Mouse (Mus musculus) urinary bladder, postnatal 36 days (tissue): ENCODE results near the gene Cd47.
A peak's percentile ranks its signal among the peaks of the same experiment; 100 is the strongest.

Experiments used
- DNase-seq, 2 experiments: peaks; one replicate each; pipeline ENCODE4 v3.0.0; 2022; ENCODE audit warnings: low spot score in 2 of 2, mixed read lengths in 1 of 2

Gene Cd47

DNA sequence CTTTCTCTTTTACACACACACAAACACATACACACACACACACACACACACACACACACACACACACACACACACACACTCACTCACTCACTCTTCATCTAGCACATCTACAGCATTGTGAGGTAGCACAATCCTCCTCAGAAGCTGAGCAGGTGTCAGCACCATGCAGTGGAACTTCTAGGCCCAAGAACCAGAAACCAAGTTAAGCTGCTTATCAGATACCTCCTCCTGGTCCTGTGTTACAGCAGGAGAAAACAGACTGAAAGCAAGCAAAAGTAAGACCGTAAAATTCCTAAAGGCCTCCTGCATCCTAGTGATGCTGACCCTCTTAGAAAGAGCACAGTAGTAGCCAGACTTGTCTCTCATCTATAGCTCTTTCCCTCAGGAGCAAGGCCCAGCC lies 67.9 kb downstream of the Cd47 start:
- DNase-seq: no peak

- DNase-seq: no peak
Measured at GRCm38 (mm10) chr16:49873918-49874317, 73.6 kb downstream of the Cd47 start.

- no peak for DNase-seq
Measured at GRCm38 (mm10) chr16:49874546-49874945, 74.2 kb downstream of the Cd47 start.

DNA sequence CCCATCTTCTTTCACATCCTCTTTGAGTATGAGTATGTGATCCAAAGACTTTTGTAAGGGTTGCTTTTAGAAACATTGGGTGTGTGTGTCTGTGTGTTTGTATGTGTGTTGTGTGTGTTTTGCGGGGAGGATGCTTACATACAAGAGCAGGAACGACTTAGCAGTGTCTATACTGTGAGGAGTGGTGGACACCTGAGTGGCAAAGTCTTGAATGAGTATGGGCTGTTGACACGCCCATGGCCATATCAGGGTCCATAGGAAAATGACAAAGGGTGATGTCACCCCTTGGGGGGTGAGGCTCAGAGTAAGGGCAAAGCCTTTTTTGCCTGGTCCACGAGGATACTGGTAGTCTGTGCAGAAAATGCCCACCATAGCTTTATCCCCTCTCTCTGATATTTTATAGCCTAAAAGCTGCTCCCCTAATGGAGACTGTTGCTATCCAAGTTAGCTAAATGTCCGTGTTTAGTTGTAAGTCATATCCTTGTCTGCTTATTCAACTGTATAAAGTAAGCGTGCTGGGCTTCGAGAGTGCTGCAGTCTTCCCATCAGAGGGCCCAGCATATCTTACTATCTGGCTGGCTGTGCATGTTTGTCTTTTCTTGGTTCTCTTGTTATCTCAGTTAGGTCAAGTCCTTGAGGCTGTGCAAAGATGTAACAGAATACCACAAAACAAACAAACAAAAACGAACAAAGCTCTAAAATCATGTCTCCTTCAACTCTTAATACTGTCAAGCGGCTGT lies 76.1 kb downstream of the Cd47 start:
- no peak for DNase-seq

- DNase-seq: no peak
Measured at GRCm38 (mm10) chr16:49877243-49877642, 76.9 kb downstream of the Cd47 start.

DNA sequence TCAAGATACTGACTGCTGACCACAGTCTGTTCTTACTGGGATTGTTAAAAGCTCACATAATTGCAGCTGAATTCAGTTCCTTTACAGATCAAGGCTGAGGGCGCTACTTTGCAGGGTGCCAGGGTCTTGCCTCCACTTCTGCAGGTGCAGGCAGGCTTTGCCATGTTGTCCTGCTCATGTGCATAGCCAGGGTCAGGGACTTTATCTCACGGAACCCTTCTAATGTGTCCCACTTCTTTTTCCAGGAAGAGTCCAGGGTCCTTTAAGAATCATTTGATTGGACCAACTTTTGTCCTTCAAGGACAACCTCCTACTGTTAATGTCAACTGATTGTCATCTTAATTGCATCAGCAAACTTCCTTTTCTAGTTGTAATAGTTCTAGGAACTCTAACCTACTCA lies 77.7 kb downstream of the Cd47 start:
- DNase-seq: no peak

- DNase-seq: no peak
Measured at GRCm38 (mm10) chr16:49886403-49887066, 86.2 kb downstream of the Cd47 start.

GRCm38 (mm10) chr16:49887290-49887689 lies 87.0 kb downstream of the Cd47 start:
- DNase-seq: no peak

GRCm38 (mm10) chr16:49887811-49888564 lies 87.7 kb downstream of the Cd47 start:
- no peak for DNase-seq

DNA sequence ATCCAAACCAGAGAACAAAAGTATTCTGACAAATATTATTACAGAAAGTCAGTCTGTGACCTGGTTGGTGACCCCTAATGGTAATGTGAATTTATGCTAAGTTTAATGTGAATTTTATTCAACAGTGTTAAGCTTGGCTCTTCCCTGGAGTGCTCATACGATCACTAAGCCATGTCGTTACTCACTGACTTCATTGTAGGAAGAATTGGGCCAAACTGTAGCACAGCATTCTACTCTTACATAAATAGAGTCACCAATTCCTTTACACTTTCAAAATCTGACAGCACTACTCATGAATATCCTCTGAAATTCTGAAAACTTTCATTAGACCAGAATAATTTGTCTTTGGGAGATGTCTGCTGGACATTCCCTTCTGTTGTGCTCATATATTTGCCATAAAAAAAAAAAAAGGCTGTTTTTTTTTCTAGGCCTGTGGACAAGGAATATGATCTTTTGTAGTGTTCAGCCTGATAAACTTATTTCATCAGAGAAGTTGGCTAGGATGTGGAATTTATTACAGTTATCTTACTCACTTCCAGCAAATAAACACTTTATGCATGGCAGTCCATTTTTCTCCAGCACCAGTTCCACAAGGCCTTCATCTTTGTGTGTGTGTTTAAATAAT lies 88.8 kb downstream of the Cd47 start:
- no peak for DNase-seq

DNA sequence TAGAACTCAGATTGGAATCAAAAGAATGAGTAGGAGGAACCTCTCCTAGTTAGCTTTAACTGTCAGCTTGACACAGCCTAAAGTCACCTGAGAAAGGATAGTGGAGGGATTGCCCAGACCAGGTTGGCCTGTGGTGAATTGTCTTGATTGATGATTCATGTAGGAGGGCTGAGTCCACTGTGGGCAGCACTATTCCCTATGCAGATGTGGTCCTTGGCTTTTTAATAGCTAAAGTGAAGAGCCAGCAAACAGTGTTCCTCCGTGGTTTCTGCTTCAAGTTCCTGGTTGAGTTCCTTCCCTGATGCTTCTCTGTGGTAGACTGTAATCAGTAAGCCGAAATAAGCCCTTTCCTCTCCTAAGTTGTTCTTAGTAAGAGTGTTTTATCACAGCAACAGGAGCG lies 91.9 kb downstream of the Cd47 start:
- no peak for DNase-seq

DNA sequence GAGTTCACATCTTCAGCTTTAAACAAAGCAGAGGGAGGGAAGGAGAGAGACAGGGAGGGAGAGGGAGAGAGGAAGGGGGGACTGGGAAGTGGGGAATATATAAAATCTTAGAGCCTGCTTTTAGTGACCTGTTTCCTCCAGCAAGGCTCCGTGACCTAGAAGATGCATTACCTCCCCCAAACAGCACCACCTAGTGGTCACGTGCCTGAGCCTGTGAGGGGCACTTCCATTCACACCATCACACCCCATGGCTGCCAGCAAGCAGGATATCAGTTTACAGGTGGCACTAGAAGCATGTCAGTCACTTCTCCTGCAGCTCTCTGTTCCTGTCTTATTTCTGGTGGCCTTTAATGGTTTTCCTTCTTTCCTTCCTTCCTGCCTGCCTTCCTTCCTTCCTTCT lies 92.6 kb downstream of the Cd47 start:
- DNase-seq: no peak

GRCm38 (mm10) chr16:49894624-49895023 lies 94.3 kb downstream of the Cd47 start:
- no peak for DNase-seq

GRCm38 (mm10) chr16:49896132-49896531 lies 95.8 kb downstream of the Cd47 start:
- no peak for DNase-seq

GRCm38 (mm10) chr16:49901395-49901794 lies 101.1 kb downstream of the Cd47 start:
- no peak for DNase-seq

- DNase-seq: no peak
Measured at GRCm38 (mm10) chr16:49902083-49902482, 101.8 kb downstream of the Cd47 start.

GRCm38 (mm10) chr16:49904248-49904930 lies 104.1 kb downstream of the Cd47 start:
- no peak for DNase-seq

DNA sequence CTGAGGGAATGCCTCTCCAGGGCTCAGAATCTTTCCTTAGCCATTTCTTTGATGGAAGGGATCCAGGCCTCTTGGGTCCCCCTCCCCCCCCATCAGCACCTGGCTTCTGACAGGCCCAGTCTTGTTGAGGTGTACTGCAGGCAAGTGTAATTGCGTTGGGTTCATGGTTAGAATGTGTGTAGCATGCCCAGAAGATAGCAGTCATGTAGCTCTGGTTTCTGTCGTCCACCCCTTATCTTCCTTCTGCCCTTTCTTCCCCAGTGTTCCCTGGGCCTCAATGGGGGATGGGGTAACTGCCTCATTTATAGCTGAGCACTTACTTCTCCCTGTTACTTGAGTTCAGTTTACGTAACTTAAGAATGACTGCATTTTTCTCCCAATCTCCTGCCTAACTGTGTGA lies 104.7 kb downstream of the Cd47 start:
- DNase-seq: no peak

GRCm38 (mm10) chr16:49905601-49906001 lies 105.3 kb downstream of the Cd47 start:
- DNase-seq: peak in 1 of 2 experiments; percentile 26

DNA sequence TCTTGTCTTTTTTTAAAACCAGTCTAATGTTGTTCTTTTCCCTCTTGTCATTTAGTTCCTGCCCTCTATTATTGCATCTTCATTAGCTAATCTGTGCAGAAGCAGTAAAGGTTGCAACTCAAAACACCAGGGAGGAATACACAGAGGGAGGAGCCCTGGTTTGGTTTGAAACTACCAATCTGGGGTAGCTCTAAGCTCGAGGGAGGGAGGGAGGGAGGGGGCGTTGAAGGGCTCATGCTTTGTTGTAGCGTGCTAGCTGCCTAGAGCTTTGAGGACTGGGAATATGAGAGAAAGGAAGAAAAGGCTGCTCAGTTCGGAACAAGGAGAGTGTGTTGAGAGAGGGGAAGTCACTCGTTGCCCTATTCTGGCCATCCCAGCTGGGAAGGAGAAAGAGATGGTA lies 105.7 kb downstream of the Cd47 start:
- no peak for DNase-seq

DNA sequence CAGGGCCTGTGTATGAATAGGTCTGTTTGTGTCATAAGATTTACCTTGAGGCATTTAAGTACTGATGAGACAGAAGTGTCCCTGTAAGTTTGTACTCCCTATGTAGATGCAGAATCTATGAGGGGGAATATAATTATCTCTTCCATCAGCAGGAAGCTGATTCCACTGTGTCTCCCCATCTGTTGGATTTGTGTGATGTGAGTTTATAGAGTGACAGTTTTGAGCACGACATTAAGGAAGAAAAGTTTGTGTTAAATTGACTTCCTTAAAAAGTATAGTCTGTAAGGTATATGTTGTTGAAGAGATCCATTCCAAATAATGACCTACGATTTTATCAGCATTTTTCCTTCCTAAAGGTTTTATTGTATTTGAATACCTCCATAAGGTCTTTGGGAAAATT lies 106.6 kb downstream of the Cd47 start:
- DNase-seq: no peak

- peak in 1 of 2 experiments; percentile 58 for DNase-seq
Measured at GRCm38 (mm10) chr16:49907356-49907755, 107.0 kb downstream of the Cd47 start.
